Mouse (Mus musculus) CD8-positive naive resting alpha-beta T cell, adult 2 months (primary cell): ENCODE data around the gene Lcn8.

Experiments used
- DNase-seq, 2 experiments: peaks; one replicate each; pipeline ENCODE4 v3.0.0; 2022; ENCODE audit warnings: low read depth in 2 of 2, low spot score in 2 of 2

Lcn8 gene

DNA sequence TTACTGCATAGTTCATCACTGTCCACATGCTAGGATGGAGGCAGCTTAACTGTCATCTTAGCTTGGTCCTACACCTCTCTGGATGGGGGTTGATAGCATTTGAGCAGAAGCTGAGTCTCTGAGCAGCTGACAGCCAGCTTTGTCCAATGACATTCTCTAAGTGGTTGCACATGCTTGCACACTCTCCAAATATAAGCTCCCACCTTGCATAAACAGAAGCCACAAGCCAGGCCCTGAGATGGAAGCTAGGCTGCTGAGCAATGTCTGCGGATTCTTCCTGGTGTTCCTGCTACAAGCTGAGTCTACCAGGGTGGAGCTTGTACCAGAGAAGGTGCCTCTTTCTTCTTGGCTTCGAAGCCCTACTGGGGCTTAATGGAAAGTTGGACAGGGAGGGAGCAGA, at the start of gene Lcn8:
Lcn8 (plus strand) TSS at position 219 of the 400 bp plus-strand sequence.
- no peak for DNase-seq

DNA sequence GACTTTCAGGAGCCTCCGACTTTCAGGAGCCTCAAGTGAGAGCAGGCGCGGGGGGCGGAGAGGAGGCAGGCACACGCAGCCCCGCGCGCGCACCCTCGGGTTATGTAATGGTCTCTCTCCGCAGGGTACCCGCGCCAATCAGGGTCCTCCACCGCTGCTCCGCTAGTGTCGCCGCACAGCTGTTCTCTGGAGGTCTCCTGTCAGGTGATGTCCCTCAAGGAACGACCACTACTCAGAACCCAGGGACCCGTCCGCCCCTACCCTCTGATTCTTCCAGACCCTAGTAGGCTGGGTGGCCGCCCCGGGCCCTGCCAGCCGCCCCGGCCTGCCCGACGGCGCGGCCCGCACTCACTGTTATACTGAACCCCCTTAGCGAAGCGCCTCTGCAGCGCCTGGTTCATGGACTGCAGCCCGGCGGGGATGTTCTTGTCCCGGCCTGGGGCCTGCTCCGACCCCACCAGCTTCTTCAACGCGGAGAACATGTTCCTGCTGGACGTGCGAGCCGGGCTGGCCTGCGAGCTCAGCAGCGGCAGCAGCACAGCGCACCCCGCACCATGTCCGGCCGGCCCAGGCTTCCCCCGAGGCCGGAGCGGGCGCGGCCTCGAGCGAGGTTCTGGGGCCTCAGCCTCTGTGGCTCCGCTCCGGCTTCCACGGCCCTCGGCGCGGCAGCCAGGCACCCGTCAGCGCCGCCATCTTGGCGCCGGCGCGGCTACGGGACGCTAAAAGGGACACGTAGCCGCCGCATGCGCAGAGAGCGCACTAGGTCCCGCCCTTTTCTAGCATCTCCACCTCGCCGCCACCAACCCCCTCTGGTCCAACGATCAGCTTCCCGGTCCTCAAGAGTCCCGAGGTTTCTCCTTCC, 44.9 kb upstream of the Lcn8 start, which contains the start of gene Rabl6:
Rabl6 (minus strand) TSS at position 761 of the 862 bp plus-strand sequence.
- DNase-seq: peak; percentile 75 to 83

DNA sequence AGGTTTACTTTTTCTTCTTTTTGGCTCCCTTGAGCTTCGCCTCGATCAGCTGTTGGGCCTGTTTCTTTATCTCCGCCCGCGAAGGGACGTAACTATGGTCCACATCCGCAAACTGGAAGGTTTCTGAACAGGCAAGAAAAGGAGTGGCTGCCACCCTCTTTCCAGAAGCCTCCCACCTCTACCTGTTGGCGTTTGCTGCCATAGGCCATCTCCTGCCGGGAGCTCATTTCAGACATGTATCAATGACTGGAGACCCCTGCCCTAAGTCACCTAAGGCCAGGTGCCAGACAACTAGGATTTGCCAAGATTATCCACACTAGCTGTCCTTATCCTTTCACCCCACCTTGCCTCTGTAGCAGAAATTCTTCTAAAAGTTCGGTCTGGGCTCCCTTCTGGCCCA, 44.2 kb upstream of the Lcn8 start:
- no peak for DNase-seq

DNA sequence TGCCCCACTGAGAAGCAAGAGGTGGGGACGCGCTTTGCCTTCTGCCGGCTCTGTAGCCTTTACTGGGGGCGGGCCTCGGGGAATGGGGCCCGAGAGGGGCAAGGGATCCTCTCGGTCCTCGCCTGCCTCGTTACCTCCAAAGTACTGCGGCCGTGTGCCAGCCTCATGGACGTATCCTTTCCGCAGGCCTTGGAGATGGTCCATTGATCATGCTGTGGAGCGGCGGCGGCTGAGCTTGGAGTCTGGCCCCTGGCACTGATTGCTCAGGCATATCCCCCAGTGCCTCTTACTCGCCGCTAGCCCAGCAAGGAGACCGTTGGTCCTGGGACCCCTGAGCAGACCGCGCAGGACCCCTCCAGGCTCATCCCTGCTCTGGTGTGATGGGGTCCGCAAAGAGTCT, 36.5 kb upstream of the Lcn8 start:
- DNase-seq: no peak

DNA sequence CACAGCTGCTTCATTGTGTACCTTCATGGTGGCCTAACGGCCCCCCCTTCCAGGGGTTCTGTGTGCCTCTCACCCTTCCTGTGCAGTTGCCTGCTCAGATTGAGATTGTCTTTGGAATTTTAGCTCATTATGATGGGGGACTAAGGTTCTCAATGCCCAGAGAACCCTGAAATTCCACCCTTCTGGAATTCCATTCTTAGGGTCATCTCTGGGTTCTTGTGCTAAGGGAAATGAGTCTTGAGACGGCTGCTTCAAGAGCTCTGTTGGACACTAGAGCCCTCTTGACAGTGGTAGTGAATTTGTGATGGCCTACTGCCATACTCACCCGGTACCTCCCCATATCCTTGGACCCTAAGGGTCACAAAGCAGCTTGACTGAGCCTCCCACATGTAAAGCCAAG, 35.3 kb upstream of the Lcn8 start, which contains the start of gene Ccdc183:
Ccdc183 (minus strand) TSS at position 101 of the 400 bp plus-strand sequence.
- no peak for DNase-seq

DNA sequence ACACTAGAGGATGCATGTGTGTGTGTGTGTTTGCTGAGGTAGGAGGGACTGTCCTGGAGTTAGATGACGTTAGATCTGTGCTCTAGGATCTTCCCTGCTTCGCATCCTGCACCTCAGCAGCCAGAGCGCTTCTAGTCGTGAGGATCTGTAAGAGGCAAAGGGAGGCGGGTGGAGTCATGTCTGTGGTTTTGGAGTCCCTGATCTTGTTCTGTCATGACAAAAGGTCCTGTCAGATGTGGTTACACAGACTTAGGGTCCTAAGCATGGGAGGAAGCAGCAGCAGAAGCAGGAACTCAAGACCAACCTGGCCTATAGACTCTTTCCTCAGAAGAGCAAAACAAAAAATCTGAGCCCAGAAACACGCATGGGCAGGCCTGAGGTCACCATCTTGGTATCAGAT, 32.5 kb upstream of the Lcn8 start:
- peak; percentile 23 to 46 for DNase-seq

DNA sequence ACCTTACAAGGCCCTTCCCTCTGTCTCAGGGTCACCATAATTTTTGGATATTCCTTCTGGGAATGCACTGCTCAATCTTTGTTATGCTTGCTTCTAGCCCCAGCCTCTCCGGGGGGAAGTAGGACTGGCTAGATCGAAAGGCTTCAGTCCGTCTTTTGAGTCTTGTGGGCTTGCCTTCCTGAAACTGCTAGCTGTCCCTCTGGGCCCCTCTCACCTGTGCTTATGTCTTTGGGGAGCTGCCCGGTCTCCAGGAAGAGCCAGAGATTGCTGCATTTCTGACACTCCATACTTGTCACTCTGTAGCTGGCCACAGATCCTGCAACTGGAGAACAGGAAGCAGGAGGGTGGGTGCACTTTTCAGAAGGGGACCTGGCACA, 32.1 kb upstream of the Lcn8 start:
- DNase-seq: no peak

DNA sequence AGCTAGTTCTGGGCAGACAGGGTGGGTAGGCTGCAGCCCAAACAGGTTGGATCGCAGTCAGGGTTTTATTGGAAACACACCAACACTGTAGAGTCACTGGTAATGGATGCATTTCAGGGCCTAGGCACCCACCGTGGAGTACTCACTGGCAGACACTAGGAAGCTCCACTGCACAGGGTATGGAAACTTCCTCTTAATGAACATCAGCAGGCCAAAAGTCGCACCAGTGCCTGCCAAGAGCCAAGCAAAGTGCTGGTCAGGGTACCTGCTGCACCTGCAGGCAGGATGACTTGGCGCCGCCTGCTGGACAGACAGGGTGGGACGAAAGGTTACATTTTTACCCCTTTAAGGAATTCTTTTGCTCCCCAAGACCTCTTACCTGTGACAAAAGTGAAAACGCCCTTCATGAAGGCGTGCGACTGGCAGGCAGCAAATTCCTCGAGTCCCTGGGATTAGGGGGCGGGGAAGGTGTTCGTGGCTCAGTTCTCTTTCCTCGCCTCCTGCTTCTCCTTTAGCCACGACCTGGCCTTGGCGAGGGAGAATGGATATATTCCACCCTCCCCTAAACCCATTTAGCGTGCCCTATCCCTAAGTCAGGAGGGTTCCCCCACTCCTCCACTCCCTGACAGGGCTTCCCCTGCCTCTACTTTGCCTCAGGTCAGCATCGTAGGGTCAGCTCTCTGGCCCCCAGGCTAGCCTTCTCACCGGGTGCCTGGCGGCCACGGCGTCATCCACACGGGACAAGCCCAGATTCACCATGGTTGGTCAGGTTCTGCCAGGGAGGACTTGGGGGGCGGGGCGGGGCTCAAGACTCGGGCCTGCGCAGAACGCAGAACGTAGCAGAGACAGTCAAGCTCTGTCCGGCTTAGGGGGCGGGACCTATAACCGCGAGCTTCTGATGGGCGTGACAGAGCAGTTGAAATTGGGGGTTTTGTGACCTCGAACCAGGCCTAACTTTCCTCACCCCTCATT, 31.4 kb upstream of the Lcn8 start, which contains the start of gene Tmem141:
Tmem141 (minus strand) TSS at position 777 of the 972 bp plus-strand sequence.
- peak; percentile 52 to 61 for DNase-seq

DNA sequence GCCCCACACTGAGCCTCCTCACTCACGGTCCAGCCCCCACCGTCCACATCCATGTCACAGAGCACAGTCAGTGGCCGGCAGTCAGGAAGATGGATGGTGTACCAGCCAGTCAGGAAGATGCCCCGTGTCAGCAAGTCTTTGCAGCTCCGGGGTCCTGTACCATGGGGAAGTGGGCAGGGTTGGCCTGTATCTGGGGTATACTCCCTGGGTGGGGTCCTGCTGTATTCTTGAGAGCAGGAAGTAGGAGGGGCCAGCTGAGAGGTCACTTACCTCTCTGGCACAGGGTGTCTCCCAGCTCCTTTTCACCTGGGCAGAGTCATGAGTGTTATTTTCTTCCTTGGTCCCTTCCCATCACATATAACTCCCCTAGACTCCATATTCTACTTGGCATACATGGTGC, 26.9 kb upstream of the Lcn8 start:
- DNase-seq: no peak

DNA sequence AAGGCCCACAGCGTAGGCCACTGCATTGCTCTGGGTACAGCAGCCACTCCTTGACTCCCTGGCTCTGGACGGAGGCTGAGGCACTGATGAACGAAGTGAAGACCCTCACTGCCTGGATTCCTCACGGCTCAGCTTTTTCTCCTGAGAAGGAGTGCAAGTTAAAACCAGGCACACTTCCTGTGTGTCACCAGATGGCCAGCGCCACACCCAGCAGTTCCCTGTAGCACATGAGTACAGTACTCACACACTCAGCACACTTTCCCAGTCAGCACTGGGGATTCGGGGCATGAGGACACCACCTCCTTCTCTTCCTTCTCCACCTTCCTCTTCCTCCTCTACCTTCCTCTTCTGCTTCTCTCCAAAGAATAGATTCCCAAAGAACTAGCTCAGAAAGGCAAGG, 25.1 kb upstream of the Lcn8 start, which contains the start of gene Fcna:
Fcna (minus strand) TSS at position 220 of the 400 bp plus-strand sequence.
- DNase-seq: no peak

DNA sequence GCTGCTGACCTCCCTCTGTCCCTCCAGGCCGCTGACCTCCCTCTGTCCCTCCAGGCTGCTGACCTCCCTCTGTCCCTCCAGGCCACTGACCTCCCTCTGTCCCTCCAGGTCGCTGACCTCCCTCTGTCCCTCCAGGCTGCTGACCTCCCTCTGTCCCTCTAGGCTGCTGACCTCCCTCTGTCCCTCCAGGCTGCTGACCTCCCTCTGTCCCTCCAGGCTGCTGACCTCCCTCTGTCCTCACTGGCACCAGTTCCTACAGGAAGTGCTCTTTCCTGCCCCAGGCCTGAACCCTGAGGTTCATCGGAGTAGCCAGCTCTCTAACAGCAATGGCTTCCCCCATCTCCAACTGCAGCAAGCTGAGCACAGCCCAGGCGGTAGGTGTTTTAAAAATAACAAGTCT, 24.2 kb upstream of the Lcn8 start:
- no peak for DNase-seq

DNA sequence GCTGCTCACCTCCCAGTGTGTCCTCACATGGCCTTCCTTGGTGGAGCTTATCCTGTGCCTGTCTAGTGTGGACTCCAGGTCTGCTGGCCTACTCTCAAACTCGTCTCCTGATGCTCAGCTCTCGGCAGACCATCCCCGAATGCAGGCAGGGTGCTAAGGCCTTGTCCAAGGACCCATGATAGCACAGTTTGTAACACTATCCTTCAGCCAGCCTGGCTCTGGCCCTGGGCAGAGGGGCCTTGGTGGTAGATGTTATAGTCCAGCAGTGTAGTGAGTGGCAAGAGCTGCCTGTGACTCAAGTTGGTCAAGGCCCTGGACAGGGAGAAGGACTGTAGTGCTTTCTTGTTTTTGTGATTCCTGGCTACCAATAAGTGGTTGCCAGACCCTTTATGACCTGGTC, 19.3 kb upstream of the Lcn8 start:
- no peak for DNase-seq

DNA sequence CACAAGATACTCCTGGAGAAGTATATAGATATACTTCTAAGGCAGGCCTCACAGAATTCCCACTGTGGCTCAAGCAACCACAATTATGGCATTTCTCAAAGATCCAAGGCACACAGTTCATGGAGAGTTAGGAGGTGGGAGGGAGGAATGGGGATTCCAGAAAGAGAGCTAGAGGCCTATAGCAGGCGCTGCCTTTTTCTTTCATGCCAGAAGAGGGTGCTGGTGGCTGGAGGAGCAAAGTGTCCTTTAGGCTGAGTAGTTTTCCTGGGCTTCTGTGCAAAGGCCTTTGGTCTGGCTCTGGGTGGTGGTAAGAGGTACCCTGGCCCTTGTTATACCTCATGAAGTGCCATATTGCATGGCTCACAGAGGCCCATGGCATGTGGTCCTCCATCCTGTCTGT, 18.9 kb upstream of the Lcn8 start:
- no peak for DNase-seq

DNA sequence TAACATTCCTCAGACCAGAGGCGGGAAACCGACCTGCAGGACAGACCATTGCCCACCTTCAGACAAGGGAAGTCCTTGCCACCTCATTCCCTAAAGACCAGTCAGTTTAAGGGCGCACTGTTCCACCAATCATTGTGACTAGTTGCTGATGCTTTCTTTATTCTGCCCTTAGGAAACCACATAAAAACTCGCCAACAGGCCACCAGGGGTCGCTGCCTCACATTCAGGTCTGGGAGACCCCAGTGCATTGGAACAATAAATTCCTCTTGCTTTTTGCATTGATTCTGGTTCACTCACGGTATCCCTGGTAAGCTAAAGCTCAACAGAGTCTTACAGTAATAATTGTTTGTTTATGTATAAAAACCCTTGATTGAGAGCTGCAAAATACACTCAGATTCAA, 13.0 kb upstream of the Lcn8 start:
- peak in 1 of 2 experiments; percentile 49 for DNase-seq

DNA sequence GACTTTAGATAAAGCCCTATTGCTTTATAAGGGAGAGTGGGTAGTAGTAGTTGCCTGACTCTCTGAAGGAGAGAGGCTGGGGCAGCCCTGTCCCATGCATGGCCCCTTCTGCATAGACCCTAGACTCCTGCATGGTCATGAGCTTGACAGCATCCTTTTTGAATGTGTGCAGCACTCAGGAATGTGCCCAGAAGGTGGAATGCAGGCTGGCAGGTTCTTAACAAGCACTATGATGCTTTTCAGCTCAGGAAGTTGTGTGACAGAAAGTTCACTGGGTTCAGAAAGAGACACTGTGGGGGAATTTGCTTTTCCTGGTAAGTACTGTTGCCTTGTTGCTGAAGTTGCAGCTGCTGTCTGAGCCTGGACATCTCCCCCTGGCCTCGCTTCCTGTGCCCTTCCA, 1.6 kb downstream of the Lcn8 start:
- no peak for DNase-seq

DNA sequence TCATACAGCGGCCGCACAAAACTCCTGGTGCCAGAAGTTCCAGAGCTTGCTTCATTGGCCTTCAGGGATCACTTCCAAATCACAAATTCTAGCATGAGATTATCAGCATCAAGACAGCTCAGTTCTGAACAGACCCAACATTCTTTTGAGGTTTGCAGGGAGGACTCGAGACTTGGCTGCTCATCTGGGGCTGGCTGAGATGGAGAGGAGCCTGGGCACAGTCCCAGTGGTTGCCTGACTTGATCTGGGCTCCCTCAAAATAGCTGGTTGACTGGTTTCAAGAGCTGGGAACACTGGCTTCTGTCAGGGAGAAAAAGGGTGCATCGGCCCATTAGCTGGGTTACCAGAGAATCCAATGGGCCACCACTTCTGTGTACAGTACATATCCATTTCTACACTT, 3.8 kb downstream of the Lcn8 start:
- DNase-seq: no peak

DNA sequence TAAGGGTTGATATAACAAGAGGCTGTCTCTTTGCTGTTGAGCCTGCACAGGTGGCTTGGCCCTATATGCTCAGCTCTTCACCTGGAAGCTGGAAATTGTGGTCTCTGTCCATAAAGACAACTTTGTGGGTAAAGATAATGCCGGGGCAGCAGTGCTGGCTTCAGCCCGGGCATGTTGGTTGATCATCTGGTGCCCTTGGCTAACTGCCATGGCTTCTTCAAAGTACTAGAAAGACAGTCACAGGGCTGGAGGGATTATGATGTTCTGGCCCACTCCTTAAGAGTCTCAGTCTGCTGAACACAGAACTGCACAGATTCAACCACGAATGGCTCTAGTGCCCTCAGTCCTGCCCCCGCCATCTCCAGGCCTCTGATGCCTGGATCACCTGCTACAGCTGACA, 4.3 kb downstream of the Lcn8 start:
- DNase-seq: no peak

DNA sequence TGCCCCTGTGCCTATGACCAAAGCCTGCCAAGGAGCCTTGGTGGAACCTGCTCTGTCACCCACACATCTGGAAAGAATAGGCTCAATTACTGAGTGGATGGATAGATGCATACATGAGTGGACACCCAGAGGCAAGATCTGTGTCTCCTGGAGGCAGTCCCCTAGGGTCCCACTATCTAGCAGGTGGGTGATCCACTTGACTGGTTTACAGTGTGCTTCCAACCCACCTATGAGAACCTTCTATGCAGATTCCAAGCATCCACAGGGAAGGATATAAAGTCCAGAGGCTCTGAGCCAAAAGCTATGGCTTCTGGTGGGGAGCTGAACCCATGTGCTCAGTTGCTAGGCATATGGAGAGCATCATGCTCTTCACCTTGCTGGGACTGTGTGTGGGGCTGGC, 4.7 kb downstream of the Lcn8 start, which contains the start of gene Lcn5:
Lcn5 (plus strand) TSS at position 301 of the 400 bp plus-strand sequence.
- DNase-seq: no peak

DNA sequence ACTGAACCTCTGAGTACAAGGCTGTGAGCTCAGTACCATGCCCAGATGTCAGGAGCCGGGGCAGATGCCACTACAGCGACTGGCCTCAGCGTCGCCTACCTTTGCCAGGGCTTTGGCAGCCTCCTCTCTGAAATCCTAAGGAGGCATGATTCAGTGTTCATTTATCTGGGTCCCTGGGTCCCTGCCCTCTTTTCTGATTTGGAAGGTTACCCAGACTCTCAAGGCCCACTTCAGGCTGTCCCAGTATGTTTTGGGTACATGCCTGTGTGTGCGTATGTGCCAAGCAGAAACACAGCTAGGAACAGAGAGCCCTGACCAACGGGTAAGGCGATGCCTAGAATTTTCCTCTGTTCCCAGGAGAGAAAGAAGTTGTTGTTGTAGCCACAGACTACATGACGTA, 7.4 kb downstream of the Lcn8 start:
- DNase-seq: no peak

DNA sequence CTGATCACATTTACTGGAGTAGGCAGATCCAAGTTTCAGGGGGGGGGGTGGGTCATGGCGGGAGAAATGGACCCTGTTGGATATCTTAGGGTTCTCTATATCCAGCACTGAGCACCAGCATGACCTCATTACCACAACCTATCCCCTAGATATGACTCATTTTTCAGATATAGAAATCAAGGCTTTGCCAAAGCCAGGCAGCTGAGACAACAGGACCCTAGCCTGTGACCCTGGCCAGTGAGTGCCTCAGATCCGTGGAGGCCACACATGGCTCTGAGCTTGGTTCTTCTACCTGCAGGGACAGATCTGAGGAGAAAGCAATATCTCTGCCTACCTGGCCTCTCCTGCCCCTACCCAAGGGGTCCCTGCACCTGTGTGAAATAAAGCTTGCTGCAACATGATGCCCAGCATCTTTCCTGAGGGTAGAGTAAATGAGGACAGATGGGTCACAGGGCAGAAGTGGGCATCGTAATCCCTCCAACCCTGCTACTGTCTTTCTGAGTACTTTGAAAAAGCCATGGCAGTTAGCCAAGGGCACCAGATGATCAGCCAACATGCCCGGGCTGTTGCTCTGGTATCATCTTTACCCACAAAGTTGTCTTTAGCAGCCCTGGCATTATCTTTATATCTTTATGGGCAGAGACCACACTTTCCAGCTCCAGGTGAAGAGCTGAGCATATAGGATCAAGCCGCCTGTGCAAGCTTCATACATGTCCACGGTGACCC, 8.5 kb downstream of the Lcn8 start:
- no peak for DNase-seq

DNA sequence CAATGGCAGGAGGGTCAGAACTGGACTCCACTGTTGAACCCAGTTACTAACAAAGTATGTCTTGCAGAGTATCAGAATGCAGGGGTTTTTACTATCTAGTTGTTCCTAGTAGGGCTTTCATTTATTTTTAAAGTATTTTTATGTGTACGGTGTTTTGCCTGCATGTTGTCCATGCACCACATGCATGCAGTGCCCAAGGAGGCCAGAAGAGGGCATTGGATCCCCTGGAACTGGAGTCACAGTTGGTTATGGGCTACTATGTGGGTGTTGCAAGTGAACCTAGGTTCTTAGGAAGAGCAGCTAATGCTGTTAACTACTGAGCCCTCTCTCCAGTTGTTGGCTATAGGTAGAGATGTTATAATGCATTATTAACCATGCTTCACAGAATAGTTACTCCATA, 10.6 kb downstream of the Lcn8 start:
- peak; percentile 28 to 64 for DNase-seq
